Mouse (Mus musculus): ENCODE measurements around the gene Tmem92. TPM values are rescaled to one million over a fixed set of nuclear protein-coding genes. Genes with fewer than 3 reads are reported as not detected.
"Not testable (repeated sequence)": the region's sequence is repeated elsewhere in the genome, so short reads cannot be mapped to it uniquely, and the experiment has no call there.

The Tmem92 gene
- not detected in 2 replicates for polyA plus RNA-seq (2014; fragmentation: Nextera tagmentation; extraction: Ambion mirVana)

DNA sequence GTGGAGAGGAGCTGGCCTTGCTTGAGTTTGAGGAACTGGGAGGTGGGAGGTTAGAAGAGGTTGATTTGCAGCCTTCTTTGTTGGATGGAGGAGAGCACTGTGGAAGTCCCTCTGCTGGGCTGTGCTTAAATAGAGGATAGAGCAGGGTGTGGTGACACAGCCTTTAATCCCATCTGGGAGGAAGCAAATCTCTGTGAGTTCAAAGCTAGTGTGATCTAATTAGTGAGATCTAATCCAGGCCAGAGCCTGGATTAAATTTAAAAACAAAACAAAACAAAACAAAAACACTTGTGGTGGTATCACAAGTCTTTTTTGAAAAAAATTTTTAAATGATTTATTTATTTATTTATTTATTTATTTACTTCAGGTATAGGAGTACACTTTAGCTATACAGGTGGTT is at the start of gene Tmem92:
Gene Tmem92 (minus strand): TSS at position 101 of the 400 bp plus-strand sequence.
- Histone ChIP-seq H3K4me3 (ENCODE audit: low read depth, low read length) (no peak within 1 kb of the TSS), H3K4me1 (ENCODE audit: insufficient read depth) (no peaks in the 10 kb centered on the region), H3K9me3 (ENCODE audit: low read depth, low read length) (no peaks in the 10 kb centered on the region), H3K4me2 (no peak within 1 kb of the TSS), H3K9ac (no peak within 1 kb of the TSS), H3K36me3 (ENCODE audit: insufficient read depth) (no peaks in the 10 kb centered on the region), H3K27ac (ENCODE audit: low read depth) (no peak within 1 kb of the TSS), H3K27me3 (ENCODE audit: insufficient read depth, low read length) (no peaks in the 10 kb centered on the region)
- no peak for ATAC-seq (ENCODE audit: insufficient read depth)
- no peak for DNase-seq
- no peak for TF ChIP-seq CTCF (IDR thresholded peaks at IDR 0.05; ENCODE audit: low read depth)

- no peak overlapping the region for H3K4me3 ChIP-seq (ENCODE audit: low read depth, low read length)
- no peaks in the 10 kb centered on the region for H3K36me3 ChIP-seq (ENCODE audit: insufficient read depth)
- H3K4me2 ChIP-seq: no peak overlapping the region
- H3K27me3 ChIP-seq (ENCODE audit: insufficient read depth, low read length): no peaks in the 10 kb centered on the region
- H3K4me1 ChIP-seq (ENCODE audit: insufficient read depth): no peaks in the 10 kb centered on the region
- H3K27ac ChIP-seq (ENCODE audit: low read depth): no peak overlapping the region
- 61% methylated on average over 3 of the region's 3 CpGs for WGBS
- no peak overlapping the region for H3K9ac ChIP-seq
- no peak for DNase-seq
- no peaks in the 10 kb centered on the region for H3K9me3 ChIP-seq (ENCODE audit: low read depth, low read length)
- no peak for TF ChIP-seq CTCF (IDR thresholded peaks at IDR 0.05; ENCODE audit: low read depth)
- no peak for ATAC-seq (ENCODE audit: insufficient read depth)
Measured at GRCm38 (mm10) chr11:94828966-94829365, 46.5 kb upstream of the Tmem92 start.

DNA sequence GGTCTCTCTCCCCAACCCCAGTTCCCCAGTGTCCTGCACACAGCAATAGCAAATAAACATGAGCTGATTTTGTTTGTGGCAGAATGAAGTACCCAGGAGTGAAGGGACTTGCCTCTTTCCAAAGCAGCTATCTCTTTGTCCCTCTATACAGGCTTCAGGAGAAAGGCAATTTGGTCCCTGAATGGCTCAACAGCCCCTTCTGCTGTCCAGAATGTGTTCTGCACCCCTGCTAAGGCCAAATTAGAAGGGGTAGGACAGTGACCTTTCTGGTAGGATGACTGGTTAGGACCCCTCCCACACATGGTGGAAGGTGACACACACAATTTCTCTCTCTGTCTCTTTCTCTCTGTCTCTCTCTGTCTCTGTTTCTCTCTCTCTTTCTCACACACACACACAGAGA is 36.9 kb upstream of the Tmem92 start:
- H3K27me3 ChIP-seq (ENCODE audit: insufficient read depth, low read length); ATAC-seq (ENCODE audit: insufficient read depth); H3K9ac ChIP-seq; H3K9me3 ChIP-seq (ENCODE audit: low read depth, low read length); H3K27ac ChIP-seq (ENCODE audit: low read depth); H3K4me2 ChIP-seq; H3K4me1 ChIP-seq (ENCODE audit: insufficient read depth); H3K4me3 ChIP-seq (ENCODE audit: low read depth, low read length); H3K36me3 ChIP-seq (ENCODE audit: insufficient read depth): not testable (repeated sequence)
- DNase-seq: peak; percentile 37
- TF ChIP-seq CTCF (IDR thresholded peaks at IDR 0.05; ENCODE audit: low read depth): peak; percentile 50

- not testable (repeated sequence) for H3K4me3 ChIP-seq (ENCODE audit: low read depth, low read length); H3K36me3 ChIP-seq (ENCODE audit: insufficient read depth); H3K9ac ChIP-seq; H3K9me3 ChIP-seq (ENCODE audit: low read depth, low read length); H3K27ac ChIP-seq (ENCODE audit: low read depth); H3K4me2 ChIP-seq; H3K4me1 ChIP-seq (ENCODE audit: insufficient read depth); H3K27me3 ChIP-seq (ENCODE audit: insufficient read depth, low read length)
- ATAC-seq (ENCODE audit: insufficient read depth) (peak; percentile 31; the same call in 1 of the 2 replicates), DNase-seq (peak; percentile 48)
- TF ChIP-seq CTCF (IDR thresholded peaks at IDR 0.05; ENCODE audit: low read depth): peak; percentile 46
Measured at GRCm38 (mm10) chr11:94818946-94819345, 36.4 kb upstream of the Tmem92 start.

- DNase-seq: peak; percentile 30
- H3K27me3 ChIP-seq (ENCODE audit: insufficient read depth, low read length); H3K4me1 ChIP-seq (ENCODE audit: insufficient read depth); H3K4me3 ChIP-seq (ENCODE audit: low read depth, low read length); H3K27ac ChIP-seq (ENCODE audit: low read depth); H3K4me2 ChIP-seq; ATAC-seq (ENCODE audit: insufficient read depth); H3K9me3 ChIP-seq (ENCODE audit: low read depth, low read length); H3K9ac ChIP-seq; H3K36me3 ChIP-seq (ENCODE audit: insufficient read depth): not testable (repeated sequence)
- WGBS: 50% methylated on average over 2 of the region's 3 CpGs
Measured at GRCm38 (mm10) chr11:94811537-94811936, 29.0 kb upstream of the Tmem92 start.

- Histone ChIP-seq H3K4me2 (no peak overlapping the region), H3K27me3 (ENCODE audit: insufficient read depth, low read length) (no peaks in the 10 kb centered on the region)
- no peak for ATAC-seq (ENCODE audit: insufficient read depth)
Measured at GRCm38 (mm10) chr11:94791700-94792099, 9.2 kb upstream of the Tmem92 start.

GRCm38 (mm10) chr11:94785247-94785646 is 2.7 kb upstream of the Tmem92 start:
- peak; percentile 84 for TF ChIP-seq CTCF (IDR thresholded peaks at IDR 0.05; ENCODE audit: low read depth)
- DNase-seq: peak; percentile 74
- Histone ChIP-seq H3K9me3 (ENCODE audit: low read depth, low read length) (no peaks in the 10 kb centered on the region), H3K4me1 (ENCODE audit: insufficient read depth) (no peaks in the 10 kb centered on the region), H3K4me3 (ENCODE audit: low read depth, low read length) (no peak overlapping the region), H3K36me3 (ENCODE audit: insufficient read depth) (no peaks in the 10 kb centered on the region), H3K9ac (no peak overlapping the region), H3K4me2 (no peak overlapping the region), H3K27me3 (ENCODE audit: insufficient read depth, low read length) (no peaks in the 10 kb centered on the region), H3K27ac (ENCODE audit: low read depth) (no peak overlapping the region)
- no peak for ATAC-seq (ENCODE audit: insufficient read depth)
- WGBS: 3% methylated on average over 2 of the region's 2 CpGs

More at GRCm38 (mm10) chr11:94791700-94792099, 9.2 kb upstream of the Tmem92 start:
- Histone ChIP-seq H3K4me1 (ENCODE audit: insufficient read depth) (no peaks in the 10 kb centered on the region), H3K27ac (ENCODE audit: low read depth) (no peak overlapping the region), H3K9me3 (ENCODE audit: low read depth, low read length) (no peaks in the 10 kb centered on the region), H3K36me3 (ENCODE audit: insufficient read depth) (no peaks in the 10 kb centered on the region), H3K9ac (no peak overlapping the region), H3K4me3 (ENCODE audit: low read depth, low read length) (no peak overlapping the region)
- TF ChIP-seq CTCF (IDR thresholded peaks at IDR 0.05; ENCODE audit: low read depth): no peak
- no peak for DNase-seq

GRCm38 (mm10) chr11:94774887-94775497 is 7.5 kb downstream of the Tmem92 start:
- H3K4me1 ChIP-seq (ENCODE audit: insufficient read depth): no peaks in the 10 kb centered on the region
- ATAC-seq (ENCODE audit: insufficient read depth) (no peak), DNase-seq (no peak)
- H3K4me3 ChIP-seq (ENCODE audit: low read depth, low read length): no peak overlapping the region
- no peak overlapping the region for H3K9ac ChIP-seq
- H3K4me2 ChIP-seq: no peak overlapping the region
- H3K27ac ChIP-seq (ENCODE audit: low read depth): no peak overlapping the region
- no peaks in the 10 kb centered on the region for H3K27me3 ChIP-seq (ENCODE audit: insufficient read depth, low read length)
- H3K9me3 ChIP-seq (ENCODE audit: low read depth, low read length): no peaks in the 10 kb centered on the region
- no peak for TF ChIP-seq CTCF (IDR thresholded peaks at IDR 0.05; ENCODE audit: low read depth)
- WGBS: 83% methylated on average over 5 of the region's 5 CpGs
- H3K36me3 ChIP-seq (ENCODE audit: insufficient read depth): no peaks in the 10 kb centered on the region

All from lung, embryonic 14.5 days (tissue).